Mouse (Mus musculus): ENCODE measurements at regions not wholly inside any gene's neighbourhood (a gene's known extent, or its start where the extent isn't known, plus 50 kb on each side); places are given as distances from the start of the nearest gene placed in this dataset.
A peak's percentile ranks its signal among the peaks of the same experiment; 100 is the strongest.

- no peak for DNase-seq (ENCODE audit: low spot score in 2 of 2)
Observed at GRCm38 (mm10) chr9:85452196-85452857, 125.2 kb upstream of the Tent5a start.

- DNase-seq (ENCODE audit: low spot score in 2 of 2): no peak
Observed at GRCm38 (mm10) chr9:85451349-85451748, 124.2 kb upstream of the Tent5a start.

GRCm38 (mm10) chr9:85450877-85451276 lies 123.7 kb upstream of the Tent5a start:
- no peak for DNase-seq (ENCODE audit: low spot score in 2 of 2)

- no peak for DNase-seq (ENCODE audit: low spot score in 2 of 2)
Observed at GRCm38 (mm10) chr9:85449493-85449892, 122.3 kb upstream of the Tent5a start.

- no peak for DNase-seq (ENCODE audit: low spot score in 2 of 2)
Observed at GRCm38 (mm10) chr9:85442761-85443505, 115.8 kb upstream of the Tent5a start.

- DNase-seq (ENCODE audit: low spot score in 2 of 2): no peak
Observed at GRCm38 (mm10) chr9:85439664-85440063, 112.5 kb upstream of the Tent5a start.

GRCm38 (mm10) chr9:85432220-85432619 lies 105.1 kb upstream of the Tent5a start:
- DNase-seq (ENCODE audit: low spot score in 2 of 2): no peak

GRCm38 (mm10) chr9:85426809-85427208 lies 99.7 kb upstream of the Tent5a start:
- DNase-seq (ENCODE audit: low spot score in 2 of 2): no peak

GRCm38 (mm10) chr9:85423908-85424307 lies 96.8 kb upstream of the Tent5a start:
- DNase-seq (ENCODE audit: low spot score in 2 of 2): no peak

GRCm38 (mm10) chr9:85414391-85414790 lies 87.2 kb upstream of the Tent5a start:
- DNase-seq (ENCODE audit: low spot score in 2 of 2): no peak

GRCm38 (mm10) chr9:85413813-85414212 lies 86.7 kb upstream of the Tent5a start:
- no peak for DNase-seq (ENCODE audit: low spot score in 2 of 2)

- peak; percentile 21 to 60 for DNase-seq (ENCODE audit: low spot score in 2 of 2)
Observed at GRCm38 (mm10) chr9:85410643-85411296, 83.6 kb upstream of the Tent5a start.

GRCm38 (mm10) chr9:85409974-85410506 lies 82.9 kb upstream of the Tent5a start:
- no peak for DNase-seq (ENCODE audit: low spot score in 2 of 2)

- no peak for DNase-seq (ENCODE audit: low spot score in 2 of 2)
Observed at GRCm38 (mm10) chr9:85408461-85408860, 81.3 kb upstream of the Tent5a start.

GRCm38 (mm10) chr9:85407592-85407991 lies 80.4 kb upstream of the Tent5a start:
- no peak for DNase-seq (ENCODE audit: low spot score in 2 of 2)

- no peak for DNase-seq (ENCODE audit: low spot score in 2 of 2)
Observed at GRCm38 (mm10) chr9:85401736-85402135, 74.6 kb upstream of the Tent5a start.

GRCm38 (mm10) chr9:85400600-85401313 lies 73.6 kb upstream of the Tent5a start:
- DNase-seq (ENCODE audit: low spot score in 2 of 2): peak in 1 of 2 experiments; percentile 10

- no peak for DNase-seq (ENCODE audit: low spot score in 2 of 2)
Observed at GRCm38 (mm10) chr9:85394975-85395374, 67.8 kb upstream of the Tent5a start.

- DNase-seq (ENCODE audit: low spot score in 2 of 2): no peak
Observed at GRCm38 (mm10) chr9:85391283-85391682, 64.1 kb upstream of the Tent5a start.

- DNase-seq (ENCODE audit: low spot score in 2 of 2): no peak
Observed at GRCm38 (mm10) chr9:85388775-85389393, 61.7 kb upstream of the Tent5a start.

GRCm38 (mm10) chr9:85382413-85382812 lies 55.3 kb upstream of the Tent5a start:
- no peak for DNase-seq (ENCODE audit: low spot score in 2 of 2)

All from cerebellum, postnatal 4 days (tissue).